Mouse (Mus musculus) mouse embryonic stem cell (cell line): ENCODE measurements around the gene Arf5.

Experiments
- in situ Hi-C, 2 experiments: fragments of 300-500 bp; cut with MboI; formaldehyde crosslinking; loops; 1 replicate in 1 of 2; 3 replicates in 1 of 2; pipeline ENCODE4 v1.14.3; 2019 to 2020; ENCODE audit warnings: low sequenced_read_pairs in 2 of 2, low pct_unique_long_range_greater_than_20kb in 1 of 2, mixed read lengths in 1 of 2; ENCODE audit not compliant: unreplicated experiment in 1 of 2

Gene Arf5

GRCm38 (mm10) chr6:28423313-28423712 is at the start of gene Arf5:
Gene Arf5 (plus strand): TSS chr6:28423560.
- in situ Hi-C loops, result no loop called here

GRCm38 (mm10) chr6:28381983-28382382 is 41.4 kb upstream of the Arf5 start:
- in situ Hi-C loops, result loop anchor here in 1 of 2 experiments (25.0 kb wide), 1 partner anchor 720 kb away; no protein-coding TSS in a partner anchor

GRCm38 (mm10) chr6:28385169-28385568 is 38.2 kb upstream of the Arf5 start:
- in situ Hi-C loops, result loop anchor here in 1 of 2 experiments (25.0 kb wide), 1 partner anchor 723 kb away; no protein-coding TSS in a partner anchor

- in situ Hi-C loops, result loop anchor here in 1 of 2 experiments (25.0 kb wide), 1 partner anchor 727 kb away; no protein-coding TSS in a partner anchor
Observed at GRCm38 (mm10) chr6:28389038-28389437, 34.3 kb upstream of the Arf5 start.

- in situ Hi-C loops, result loop anchor here in 1 of 2 experiments (25.0 kb wide), 1 partner anchor 734 kb away; no protein-coding TSS in a partner anchor
Observed at GRCm38 (mm10) chr6:28396051-28396852, 27.1 kb upstream of the Arf5 start.

GRCm38 (mm10) chr6:28396853-28397457 is 26.4 kb upstream of the Arf5 start:
- in situ Hi-C loops, result loop anchor here in 1 of 2 experiments (25.0 kb wide), 1 partner anchor 735 kb away; no protein-coding TSS in a partner anchor

- in situ Hi-C loops, result loop anchor here in 1 of 2 experiments (25.0 kb wide), 1 partner anchor 735 kb away; no protein-coding TSS in a partner anchor
Observed at GRCm38 (mm10) chr6:28397681-28398203, 25.6 kb upstream of the Arf5 start, which contains the start of gene Zfp800. Gene Zfp800 (minus strand): TSS chr6:28398005.

- in situ Hi-C loops, result loop anchor here in 1 of 2 experiments (25.0 kb wide), 1 partner anchor 736 kb away; no protein-coding TSS in a partner anchor
Observed at GRCm38 (mm10) chr6:28398726-28399125, 24.6 kb upstream of the Arf5 start.

- in situ Hi-C loops, result loop anchor here in 1 of 2 experiments (25.0 kb wide), 1 partner anchor 737 kb away; no protein-coding TSS in a partner anchor
Observed at GRCm38 (mm10) chr6:28399791-28400190, 23.6 kb upstream of the Arf5 start.

- in situ Hi-C loops, result no loop called here
Observed at GRCm38 (mm10) chr6:28410053-28410452, 13.3 kb upstream of the Arf5 start.

GRCm38 (mm10) chr6:28411236-28411635 is 12.1 kb upstream of the Arf5 start:
- in situ Hi-C loops, result no loop called here

- in situ Hi-C loops, result no loop called here
Observed at GRCm38 (mm10) chr6:28416981-28417380, 6.4 kb upstream of the Arf5 start.

- in situ Hi-C loops, result no loop called here
Observed at GRCm38 (mm10) chr6:28418449-28418848, 4.9 kb upstream of the Arf5 start.

- in situ Hi-C loops, result no loop called here
Observed at GRCm38 (mm10) chr6:28419673-28420072, 3.7 kb upstream of the Arf5 start.

GRCm38 (mm10) chr6:28420361-28420760 is 3.0 kb upstream of the Arf5 start:
- in situ Hi-C loops, result no loop called here

- in situ Hi-C loops, result no loop called here
Observed at GRCm38 (mm10) chr6:28420865-28421264, 2.5 kb upstream of the Arf5 start.

- in situ Hi-C loops, result no loop called here
Observed at GRCm38 (mm10) chr6:28421469-28422000, 1.8 kb upstream of the Arf5 start.

- in situ Hi-C loops, result no loop called here
Observed at GRCm38 (mm10) chr6:28422651-28423290, 589 bp upstream of the Arf5 start.
